Mouse (Mus musculus): ENCODE data around the gene Dusp8. TPM values are rescaled to one million over a fixed set of nuclear protein-coding genes. Genes with fewer than 3 reads are reported as not detected.

The Dusp8 gene
- polyA plus RNA-seq, 1 experiment from 2014 or later: 8.8 TPM

Other genes starting within 250 kb of the Dusp8 start
- 47.4 and 48.1 TPM in 2 replicates for gene Tollip, start 177.3 kb downstream of the Dusp8 start, polyA plus RNA-seq (2014; fragmentation: Nextera tagmentation; extraction: Ambion mirVana)
- gene Brsk2, start 146.1 kb downstream of the Dusp8 start, polyA plus RNA-seq (2014; fragmentation: Nextera tagmentation; extraction: Ambion mirVana): 2.1 and 2.2 TPM in 2 replicates
- gene Mob2, start 34.8 kb downstream of the Dusp8 start, polyA plus RNA-seq (2014; fragmentation: Nextera tagmentation; extraction: Ambion mirVana): 63.0 and 64.8 TPM in 2 replicates
- not detected in 2 replicates for gene Gm45618, start 24.9 kb upstream of the Dusp8 start, polyA plus RNA-seq (2014; fragmentation: Nextera tagmentation; extraction: Ambion mirVana)
- not detected in 2 replicates for gene Gm39115, start 40.2 kb upstream of the Dusp8 start, polyA plus RNA-seq (2014; fragmentation: Nextera tagmentation; extraction: Ambion mirVana)
- not detected in 2 replicates for gene Gm45337, start 48.8 kb upstream of the Dusp8 start, polyA plus RNA-seq (2014; fragmentation: Nextera tagmentation; extraction: Ambion mirVana)
- not detected in 2 replicates for gene Gm29735, start 61.3 kb upstream of the Dusp8 start, polyA plus RNA-seq (2014; fragmentation: Nextera tagmentation; extraction: Ambion mirVana)
- not detected in 2 replicates for gene Gm4553, start 69.9 kb upstream of the Dusp8 start, polyA plus RNA-seq (2014; fragmentation: Nextera tagmentation; extraction: Ambion mirVana)
- not detected in 2 replicates for gene Krtap5-2, start 80.2 kb upstream of the Dusp8 start, polyA plus RNA-seq (2014; fragmentation: Nextera tagmentation; extraction: Ambion mirVana)
- not detected in 2 replicates for gene Gm10153, start 94.5 kb upstream of the Dusp8 start, polyA plus RNA-seq (2014; fragmentation: Nextera tagmentation; extraction: Ambion mirVana)
- gene Krtap5-3, start 105.5 kb upstream of the Dusp8 start, polyA plus RNA-seq (2014; fragmentation: Nextera tagmentation; extraction: Ambion mirVana): not detected in 2 replicates
- gene Gm7579, start 116.0 kb upstream of the Dusp8 start, polyA plus RNA-seq (2014; fragmentation: Nextera tagmentation; extraction: Ambion mirVana): not detected in 2 replicates
- not detected in 2 replicates for gene Krtap5-5, start 134.1 kb upstream of the Dusp8 start, polyA plus RNA-seq (2014; fragmentation: Nextera tagmentation; extraction: Ambion mirVana)
- not detected in 2 replicates for gene Gm40460, start 145.2 kb upstream of the Dusp8 start, polyA plus RNA-seq (2014; fragmentation: Nextera tagmentation; extraction: Ambion mirVana)
- gene Gm2431, start 162.5 kb upstream of the Dusp8 start, polyA plus RNA-seq (2014; fragmentation: Nextera tagmentation; extraction: Ambion mirVana): not detected in 2 replicates
- gene Gm4559, start 178.5 kb upstream of the Dusp8 start, polyA plus RNA-seq (2014; fragmentation: Nextera tagmentation; extraction: Ambion mirVana): not detected in 2 replicates
- gene Krtap5-1, start 201.3 kb upstream of the Dusp8 start, polyA plus RNA-seq (2014; fragmentation: Nextera tagmentation; extraction: Ambion mirVana): 0.42 TPM in 1 of 2 replicates, not detected in the other
- gene Krtap5-4, start 207.7 kb upstream of the Dusp8 start, polyA plus RNA-seq (2014; fragmentation: Nextera tagmentation; extraction: Ambion mirVana): not detected in 2 replicates

Data from intestine, embryonic 14.5 days (tissue).